Comparison of ENCODE assay signal across 11 mouse cellular contexts in genomic region chr1:139083382-139083781, GRCm38 (mm10).
DNase-seq lines count a peak whose midpoint lies in the region; ATAC-seq and TF ChIP-seq lines count a peak whose summit lies in the region.
"Had no signal": no experiment of that assay in that cellular context is flagged by ENCODE, and none has a peak within 500 bp of the region (broad histone marks: within the 10 kb centered on the region; RNA-seq: fewer than 3 reads in every experiment).

No protein-coding gene starts in this region.

- no peak overlapping the region for H3K9ac ChIP-seq in heart, postnatal 0 days (replicated peaks; ENCODE audit: low read depth, low read length)
- H3K9ac ChIP-seq in lung, embryonic 14.5 days, result no peak overlapping the region
- H3K9ac ChIP-seq in neural tube, embryonic 15.5 days (replicated peaks), result no peak overlapping the region
- H3K9ac ChIP-seq: intestine, embryonic 15.5 days; liver, embryonic 13.5 days had no signal

- H3K36me3 ChIP-seq in heart, postnatal 0 days (replicated peaks; ENCODE audit: control insufficient read depth, insufficient read depth, low read length), result no peaks in the 10 kb centered on the region
- no peaks in the 10 kb centered on the region for H3K36me3 ChIP-seq in lung, embryonic 14.5 days (ENCODE audit: insufficient read depth)
- H3K36me3 ChIP-seq in neural tube, embryonic 15.5 days, result no peaks in the 10 kb centered on the region
- H3K36me3 ChIP-seq: intestine, embryonic 15.5 days; liver, embryonic 13.5 days had no signal

- no peaks in the 10 kb centered on the region for H3K27me3 ChIP-seq in heart, postnatal 0 days (ENCODE audit: control insufficient read depth, insufficient read depth, low read length)
- no peaks in the 10 kb centered on the region for H3K27me3 ChIP-seq in lung, embryonic 14.5 days (ENCODE audit: insufficient read depth, low read length)
- no peaks in the 10 kb centered on the region for H3K27me3 ChIP-seq in neural tube, embryonic 15.5 days (replicated peaks)
- H3K27me3 ChIP-seq: intestine, embryonic 15.5 days; liver, embryonic 13.5 days had no signal

- TF ChIP-seq CTCF in heart, postnatal 0 days (IDR thresholded peaks at IDR 0.05; ENCODE audit: low read depth), result peak; percentile 47
- TF ChIP-seq CTCF in lung, embryonic 14.5 days (IDR thresholded peaks at IDR 0.05; ENCODE audit: low read depth), result peak; percentile 48

- peak; percentile 6 for DNase-seq in heart, postnatal 0 days (ENCODE audit: low spot score)
- no peak for DNase-seq in heart, postnatal 25 days (ENCODE audit: low spot score)
- peak; percentile 25 for DNase-seq in lung, embryonic 14.5 days
- no peak for DNase-seq in lung, postnatal 25 days (ENCODE audit: low spot score)
- peak; percentile 60 for DNase-seq in NIH3T3 (ENCODE audit: low read depth)
- peak; percentile 38 for DNase-seq in retina, postnatal 1 day
- DNase-seq: heart, adult 11 months; heart, postnatal 36 days; liver, embryonic 13.5 days had no signal

- TF ChIP-seq EP300 in heart, postnatal 0 days (IDR thresholded peaks at IDR 0.05; ENCODE audit: low read depth), result no peak

- H3K4me3 ChIP-seq in heart, postnatal 0 days (ENCODE audit: low read depth, low read length), result no peak overlapping the region
- no peak overlapping the region for H3K4me3 ChIP-seq in lung, embryonic 14.5 days (ENCODE audit: low read depth, low read length)
- H3K4me3 ChIP-seq in neural tube, embryonic 15.5 days (replicated peaks), result no peak overlapping the region
- H3K4me3 ChIP-seq: intestine, embryonic 15.5 days; liver, embryonic 13.5 days had no signal

- ATAC-seq in heart, postnatal 0 days (ENCODE audit: insufficient read depth, low read depth), result no peak
- ATAC-seq in lung, embryonic 14.5 days (ENCODE audit: insufficient read depth), result no peak
- no peak for ATAC-seq in neural tube, embryonic 15.5 days (ENCODE audit: low FRiP score)
- ATAC-seq: intestine, embryonic 15.5 days had no signal

- no peak overlapping the region for H3K4me2 ChIP-seq in heart, postnatal 0 days (ENCODE audit: low read depth, low read length)
- no peak overlapping the region for H3K4me2 ChIP-seq in lung, embryonic 14.5 days
- no peak overlapping the region for H3K4me2 ChIP-seq in neural tube, embryonic 15.5 days
- H3K4me2 ChIP-seq: intestine, embryonic 15.5 days; liver, embryonic 13.5 days had no signal

- H3K4me1 ChIP-seq in heart, postnatal 0 days (ENCODE audit: control insufficient read depth, insufficient read depth), result peaks cover 7% of the 10 kb centered on the region; the same call in 1 of the 2 replicates
- H3K4me1 ChIP-seq in lung, embryonic 14.5 days (ENCODE audit: insufficient read depth), result no peaks in the 10 kb centered on the region
- H3K4me1 ChIP-seq in neural tube, embryonic 15.5 days, result peaks cover 11% of the 10 kb centered on the region
- H3K4me1 ChIP-seq: intestine, embryonic 15.5 days; liver, embryonic 13.5 days had no signal

- intact Hi-C loops in heart, postnatal 25 days (cut with DNase I), result loop anchor here (1.0 to 5.0 kb wide), 3 partner anchors 121 to 248 kb away; partner anchors contain the start of genes 2310009B15Rik and Dennd1b

- 64% methylated on average over 2 of the region's 2 CpGs for WGBS in heart, postnatal 0 days
- 69% methylated on average over 2 of the region's 2 CpGs for WGBS in lung, embryonic 14.5 days
- 69% methylated on average over 2 of the region's 2 CpGs for WGBS in neural tube, embryonic 15.5 days

- no peak overlapping the region for H3K27ac ChIP-seq in heart, postnatal 0 days (ENCODE audit: low read depth)
- no peak overlapping the region for H3K27ac ChIP-seq in lung, embryonic 14.5 days (ENCODE audit: low read depth)
- H3K27ac ChIP-seq in neural tube, embryonic 15.5 days (replicated peaks), result no peak overlapping the region
- H3K27ac ChIP-seq: intestine, embryonic 15.5 days; liver, embryonic 13.5 days had no signal

- no peaks in the 10 kb centered on the region for H3K9me3 ChIP-seq in heart, postnatal 0 days (replicated peaks; ENCODE audit: control insufficient read depth, low read length)
- H3K9me3 ChIP-seq in lung, embryonic 14.5 days (ENCODE audit: low read depth, low read length), result no peaks in the 10 kb centered on the region
- no peaks in the 10 kb centered on the region for H3K9me3 ChIP-seq in neural tube, embryonic 15.5 days (replicated peaks)
- H3K9me3 ChIP-seq: intestine, embryonic 15.5 days; liver, embryonic 13.5 days had no signal

Comparison
In these comparisons a context has a peak if more than half of its experiments do, and no peak if none do; other contexts are left out.
1. DNase-seq: peak in heart, postnatal 0 days (single experiment), lung, embryonic 14.5 days (single experiment), NIH3T3 (single experiment) and retina, postnatal 1 day (single experiment); none in heart, postnatal 25 days (single experiment) and lung, postnatal 25 days (single experiment).